Mouse (Mus musculus) heart, embryonic 11.5 days (tissue): ENCODE measurements around the gene Ranbp3. TPM values are rescaled to one million over a fixed set of nuclear protein-coding genes. Genes with fewer than 3 reads are reported as not detected.
A peak's percentile ranks its signal among the peaks of the same experiment; 100 is the strongest.

Experiments used
- ATAC-seq: fragments of 200-750 bp; cut with Nextera tagmentation; replicated peaks from 2 replicates; pipeline ENCODE4 v1.8.0; 2017; ENCODE audit warnings: moderate library complexity; ENCODE audit not compliant: insufficient number of reproducible peaks, low FRiP score, low TSS enrichment
- H3K27ac ChIP-seq: fragments of 300-500 bp; sonication (generic); 2 replicates; pipeline ENCODE4 v1.5.1; 2014; ENCODE audit warnings: mild to moderate bottlenecking, low read depth, low read length
- H3K27me3 ChIP-seq: fragments of 300-500 bp; sonication (generic); 2 replicates; pipeline ENCODE4 v1.6.1; 2014; ENCODE audit warnings: mild to moderate bottlenecking, low read length, mixed read lengths; ENCODE audit not compliant: control insufficient read depth, insufficient read depth
- H3K36me3 ChIP-seq: fragments of 300-500 bp; sonication (generic); 2 replicates; pipeline ENCODE4 v1.6.1; 2014; ENCODE audit warnings: mild to moderate bottlenecking, low read length, moderate library complexity, mixed read lengths; ENCODE audit not compliant: control insufficient read depth, insufficient read depth
- H3K4me1 ChIP-seq: fragments of 300-500 bp; sonication (generic); 2 replicates; pipeline ENCODE4 v1.6.1; 2014; ENCODE audit warnings: low read length; ENCODE audit not compliant: control insufficient read depth, insufficient read depth
- H3K4me2 ChIP-seq: fragments of 300-500 bp; sonication (generic); 2 replicates; pipeline ENCODE4 v1.6.1; 2014; ENCODE audit warnings: mild to moderate bottlenecking, moderate library complexity
- H3K4me3 ChIP-seq: fragments of 300-500 bp; sonication (generic); 2 replicates; pipeline ENCODE4 v1.5.1; 2014; ENCODE audit warnings: low read depth, low read length
- H3K9ac ChIP-seq: fragments of 300-500 bp; sonication (generic); 2 replicates; pipeline ENCODE4 v1.6.1; 2014; ENCODE audit warnings: mild to moderate bottlenecking, low read depth, low read length, moderate library complexity
- H3K9me3 ChIP-seq: fragments of 300-500 bp; sonication (generic); replicated peaks from 2 replicates; pipeline ENCODE4 v1.6.1; 2016; ENCODE audit warnings: low read length; ENCODE audit not compliant: control insufficient read depth
- WGBS: fragments of 180-500 bp; shearing (Covaris S2); extraction: QIAGEN DNeasy Blood & Tissue Kit; methylation state at CpG from one replicate; pipeline ENCODE4 v1.1.7; 2014; ENCODE audit not compliant: insufficient replicate concordance; 5-methylcytosine and 5-hydroxymethylcytosine counted together
- polyA plus RNA-seq: library from polyadenylated mRNA; unstranded; fragments of >200 nt; fragmentation: Nextera tagmentation; extraction: Ambion mirVana; gene quantifications from 2 replicates; pipeline ENCODE4 v1.2.1, GENCODE M21; 2014

Gene Ranbp3
- polyA plus RNA-seq, 1 experiment from 2014 or later, result 65.9 TPM

DNA sequence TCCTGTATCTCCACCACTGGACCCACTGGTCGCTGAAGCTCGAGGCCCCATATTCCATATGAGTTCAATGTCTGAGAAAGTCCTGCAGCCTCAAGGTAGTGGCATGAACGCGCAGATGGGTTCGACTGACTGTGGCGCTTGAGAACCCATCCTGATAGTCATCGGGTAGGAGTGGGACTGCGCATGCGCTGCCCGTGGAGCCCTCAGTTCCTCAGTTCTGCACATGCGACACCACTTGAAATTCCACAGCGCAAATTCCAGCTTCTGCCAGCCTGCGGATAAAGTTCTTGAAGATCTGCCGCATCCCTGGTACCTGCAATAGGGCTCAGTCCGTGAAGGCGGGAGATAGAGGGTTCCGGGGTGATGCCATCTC is 67.7 kb downstream of the Ranbp3 start:
- Histone ChIP-seq H3K9ac (no peak overlapping the region), H3K4me1 (no peaks in the 10 kb centered on the region), H3K4me3 (no peak overlapping the region), H3K4me2 (no peak overlapping the region), H3K9me3 (no peaks in the 10 kb centered on the region), H3K27me3 (no peaks in the 10 kb centered on the region), H3K27ac (no peak overlapping the region), H3K36me3 (no peaks in the 10 kb centered on the region)
- WGBS, result 58% methylated on average over 17 of the region's 17 CpGs
- no peak for ATAC-seq

DNA sequence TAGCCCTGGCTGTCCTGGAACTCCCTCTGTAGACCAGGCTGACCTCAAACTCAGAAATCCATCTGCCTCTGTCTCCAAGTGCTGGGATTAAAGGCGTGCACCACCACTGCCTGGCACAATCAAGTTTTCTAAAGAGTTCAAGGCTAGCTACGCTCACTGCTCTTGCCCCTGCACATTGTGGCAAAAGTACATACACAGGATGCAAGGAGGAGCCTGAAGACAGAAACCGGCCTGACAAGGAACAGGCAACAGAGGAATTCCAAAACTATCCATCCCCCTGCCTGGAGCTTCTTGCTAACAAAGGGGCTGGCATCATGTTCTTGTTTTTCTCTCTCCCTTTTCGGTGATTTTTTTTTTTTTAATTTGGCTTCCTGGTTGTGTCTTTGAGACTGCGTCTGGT is 71.1 kb downstream of the Ranbp3 start:
- 41% methylated on average over 5 of the region's 5 CpGs for WGBS
- no peak for ATAC-seq
- no peak overlapping the region for H3K4me3 ChIP-seq

DNA sequence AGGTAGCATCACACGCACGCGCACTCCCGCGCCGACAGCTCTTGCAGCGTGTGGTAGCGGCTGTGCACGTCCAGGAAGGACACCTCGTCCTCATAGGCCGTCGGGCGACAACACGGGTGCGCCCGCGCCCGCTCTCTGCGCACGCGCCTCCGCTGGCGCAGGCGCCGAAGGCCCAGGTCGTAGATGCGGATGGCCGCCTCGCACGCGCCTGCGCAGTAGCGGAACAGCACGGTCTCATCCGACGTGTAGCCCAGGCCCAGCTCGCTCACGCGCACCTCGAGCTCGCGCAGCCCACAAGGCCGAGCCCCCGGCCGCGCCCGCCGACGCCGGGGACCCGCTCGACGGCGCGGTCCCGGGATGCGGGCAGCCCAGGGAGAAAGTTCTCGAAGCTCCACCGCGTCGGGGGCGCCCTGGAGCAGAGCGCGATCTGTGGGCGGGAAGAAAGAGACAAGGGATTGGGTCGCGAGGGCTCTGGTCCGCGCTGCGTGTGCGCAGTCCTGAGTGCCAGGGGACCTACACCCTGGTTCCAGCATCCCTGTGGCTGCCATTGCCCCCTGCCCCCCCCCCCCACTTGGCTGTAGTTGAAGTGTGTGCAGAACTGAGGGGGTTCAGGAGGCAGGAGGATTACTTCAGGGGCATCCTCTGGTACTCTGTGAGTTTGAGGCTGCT is 78.4 kb downstream of the Ranbp3 start:
- Histone ChIP-seq H3K4me3 (peak overlapping the region; percentile 36), H3K27me3 (peaks cover 69% of the 10 kb centered on the region), H3K9me3 (no peaks in the 10 kb centered on the region), H3K4me1 (no peaks in the 10 kb centered on the region; the same call in 1 of the 2 replicates), H3K4me2 (peak overlapping the region; percentile 62), H3K27ac (no peak overlapping the region), H3K36me3 (no peaks in the 10 kb centered on the region), H3K9ac (peak overlapping the region; percentile 60; the same call in 1 of the 2 replicates)
- ATAC-seq, result peak; percentile 70
- WGBS, result 17% methylated on average over 71 of the region's 71 CpGs

More for the DNA sequence above, 71.1 kb downstream of the Ranbp3 start:
- Histone ChIP-seq H3K36me3 (no peaks in the 10 kb centered on the region), H3K9me3 (no peaks in the 10 kb centered on the region), H3K4me2 (no peak overlapping the region), H3K9ac (no peak overlapping the region), H3K27ac (no peak overlapping the region), H3K27me3 (peaks cover 3% of the 10 kb centered on the region; the same call in 1 of the 2 replicates), H3K4me1 (no peaks in the 10 kb centered on the region)

DNA sequence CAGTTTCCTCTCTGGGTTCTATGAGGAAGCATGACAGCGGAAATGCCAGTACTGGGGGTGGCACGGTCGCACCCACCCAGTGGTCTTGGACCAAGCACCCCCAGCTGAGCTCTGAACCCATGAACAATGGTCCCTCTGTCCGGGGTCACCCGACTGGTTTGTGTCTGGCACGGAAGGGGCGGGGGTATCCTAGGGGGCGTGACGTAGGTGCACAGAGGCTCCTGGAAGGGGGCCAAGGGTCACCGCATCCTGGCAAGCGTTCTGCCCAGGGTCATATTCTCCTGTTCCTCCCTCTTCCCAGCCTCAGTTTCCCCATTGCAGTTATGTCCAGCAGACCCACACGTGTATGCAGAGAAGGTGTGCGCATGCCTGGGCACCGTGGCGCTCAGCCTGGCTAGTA is 80.4 kb downstream of the Ranbp3 start:
- Histone ChIP-seq H3K4me1 (peaks cover 13% of the 10 kb centered on the region; the same call in 1 of the 2 replicates), H3K9me3 (no peaks in the 10 kb centered on the region; the same call in 1 of the 2 replicates), H3K27me3 (peaks cover 87% of the 10 kb centered on the region), H3K9ac (no peak overlapping the region), H3K27ac (no peak overlapping the region), H3K36me3 (no peaks in the 10 kb centered on the region), H3K4me3 (no peak overlapping the region), H3K4me2 (no peak overlapping the region)
- ATAC-seq, result no peak
- WGBS, result 22% methylated on average over 15 of the region's 15 CpGs

DNA sequence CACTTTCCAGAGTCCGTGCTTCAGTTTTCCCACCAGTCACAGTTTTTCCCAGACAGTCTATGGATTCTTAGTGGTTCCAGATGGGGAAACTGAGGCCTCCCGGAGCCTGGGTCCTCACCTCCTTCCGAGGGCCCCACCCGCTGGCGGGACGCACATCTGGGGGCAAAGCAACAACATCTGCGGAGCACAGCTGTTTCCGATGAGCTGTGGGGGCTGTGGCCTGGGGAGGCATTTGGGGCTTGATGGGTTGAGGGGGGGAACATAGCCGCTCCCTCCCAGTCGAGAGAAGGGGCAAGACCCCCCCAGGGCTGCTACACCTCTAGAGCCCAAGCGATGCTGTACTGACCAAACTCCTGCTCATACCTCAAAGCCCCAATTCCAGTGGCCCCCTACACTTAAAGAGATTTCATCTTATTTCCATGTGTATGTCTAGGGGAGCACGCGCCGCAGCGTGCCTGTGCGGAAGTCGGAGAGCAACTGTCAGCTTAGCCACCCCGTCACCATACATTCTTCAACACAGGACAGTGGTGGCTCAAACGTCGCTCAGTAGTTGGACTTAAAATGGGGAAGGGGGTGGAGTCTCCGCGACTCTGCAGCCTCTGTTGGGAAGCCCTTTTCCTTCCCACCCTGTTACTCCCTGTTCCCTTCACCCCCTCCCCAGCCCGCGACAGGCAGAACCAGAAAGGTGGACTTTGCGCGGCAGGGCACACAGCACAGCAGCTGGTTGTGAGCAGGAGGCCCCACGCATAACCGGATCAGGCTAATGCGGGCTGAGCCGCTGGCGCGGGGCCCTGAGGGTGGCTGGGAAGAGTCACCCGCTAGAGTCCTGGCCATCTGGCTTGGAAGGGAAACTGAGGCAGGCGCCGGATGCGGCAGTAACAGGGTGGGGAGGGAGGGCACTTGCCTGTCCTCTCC is 81.4 kb downstream of the Ranbp3 start:
- Histone ChIP-seq H3K9ac (no peak overlapping the region), H3K4me2 (peak overlapping the region; percentile 11; the same call in 1 of the 2 replicates)
- WGBS, result 13% methylated on average over 36 of the region's 36 CpGs

DNA sequence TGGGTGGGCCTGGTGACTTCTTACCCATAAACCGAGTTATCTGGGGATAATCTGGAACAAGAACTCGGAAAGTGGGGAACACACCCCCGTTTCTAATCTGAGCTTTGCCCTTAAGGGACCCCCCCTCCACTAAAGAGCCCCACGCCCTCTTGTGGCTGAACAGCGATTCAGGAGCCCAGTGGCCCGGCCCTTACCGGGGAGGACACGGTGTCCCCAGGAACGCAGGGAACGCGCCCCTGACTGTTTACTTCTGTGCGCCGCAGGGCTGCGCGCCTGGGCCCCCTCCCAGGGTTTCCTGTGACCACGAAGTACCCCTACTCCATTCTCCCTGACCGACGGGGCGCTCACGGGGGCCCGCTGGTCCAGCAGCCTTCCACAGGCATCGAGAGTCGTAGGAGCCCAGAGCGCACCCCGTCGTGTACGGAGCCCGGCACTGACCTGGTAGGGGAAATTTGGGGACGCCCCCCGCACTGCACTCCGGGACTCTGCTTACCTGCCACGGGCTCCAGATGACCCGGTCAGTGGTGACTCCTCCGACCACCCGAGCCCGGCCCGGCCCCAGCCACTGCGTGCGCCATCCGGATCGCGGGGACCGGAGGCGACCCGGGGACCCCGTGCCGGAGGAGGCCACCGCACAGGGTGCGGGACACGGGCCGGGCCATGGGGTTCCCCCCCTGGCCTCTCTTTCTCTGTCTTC is 83.8 kb downstream of the Ranbp3 start:
- H3K27me3 ChIP-seq, result peaks cover 67% of the 10 kb centered on the region

More for the DNA sequence above, 81.4 kb downstream of the Ranbp3 start:
- H3K4me1 ChIP-seq, result peaks cover 15% of the 10 kb centered on the region; the same call in 1 of the 2 replicates
- H3K9me3 ChIP-seq, result no peaks in the 10 kb centered on the region; the same call in 1 of the 2 replicates
- peaks cover 86% of the 10 kb centered on the region for H3K27me3 ChIP-seq
- ATAC-seq, result no peak
- no peaks in the 10 kb centered on the region for H3K36me3 ChIP-seq
- H3K27ac ChIP-seq, result no peak overlapping the region
- peak overlapping the region; percentile 8 for H3K4me3 ChIP-seq

DNA sequence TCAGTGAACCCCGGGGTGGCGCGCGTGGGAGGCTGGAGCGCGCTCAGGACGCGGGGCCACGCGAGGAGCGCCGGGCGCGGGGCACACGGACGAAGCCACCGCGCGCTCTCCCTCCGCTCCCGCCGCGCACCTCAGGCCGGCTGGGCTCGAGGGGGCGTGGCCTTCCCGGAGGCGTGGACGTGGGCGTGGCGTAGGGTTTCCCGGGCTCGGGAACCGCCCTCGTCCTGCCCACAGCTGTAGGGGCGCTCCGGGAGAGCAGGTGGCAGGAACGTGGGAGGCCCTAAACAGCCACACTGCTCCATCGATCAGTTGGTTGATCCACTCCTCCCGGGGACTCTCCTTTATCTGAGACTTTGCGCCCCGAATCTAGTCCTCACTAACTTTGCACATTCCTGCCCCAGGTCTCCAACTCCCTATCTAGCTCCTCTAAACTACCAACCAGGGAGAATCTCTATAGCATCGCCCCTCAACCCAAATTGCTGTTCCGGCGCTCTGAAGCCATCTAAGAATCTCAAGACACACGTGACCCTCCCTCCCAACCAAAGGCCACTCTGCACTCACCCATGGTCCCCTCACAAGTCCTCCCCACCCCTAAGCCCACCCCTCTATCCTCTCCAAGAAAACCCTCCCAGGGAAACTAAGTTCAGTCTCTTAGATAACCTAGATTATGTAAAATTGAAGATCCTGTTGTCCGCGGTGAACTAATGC is 84.5 kb downstream of the Ranbp3 start, which contains the start of gene Nrtn:
Gene Nrtn, minus strand, starts transcription at position 115 of the 708 bp plus-strand sequence.
- Histone ChIP-seq H3K4me1 (peaks cover 24% of the 10 kb centered on the region), H3K9me3 (no peaks in the 10 kb centered on the region; the same call in 1 of the 2 replicates), H3K27ac (peak within 1 kb of the TSS; percentile 54), H3K36me3 (no peaks in the 10 kb centered on the region), H3K4me2 (peak within 1 kb of the TSS; percentile 72), H3K4me3 (peak within 1 kb of the TSS; percentile 52), H3K9ac (peak within 1 kb of the TSS; percentile 53), H3K27me3 (peaks cover 59% of the 10 kb centered on the region)
- WGBS, result under 1% methylated on average over 25 of the region's 48 CpGs
- ATAC-seq, result peak; percentile 54

More for the DNA sequence above, 83.8 kb downstream of the Ranbp3 start:
- no peaks in the 10 kb centered on the region; the same call in 1 of the 2 replicates for H3K9me3 ChIP-seq
- H3K9ac ChIP-seq, result peak overlapping the region; percentile 53
- no peaks in the 10 kb centered on the region for H3K36me3 ChIP-seq
- ATAC-seq, result no peak
- no peak overlapping the region for H3K27ac ChIP-seq
- peak overlapping the region; percentile 72 for H3K4me2 ChIP-seq
- H3K4me1 ChIP-seq, result peaks cover 20% of the 10 kb centered on the region
- 2% methylated on average over 51 of the region's 51 CpGs for WGBS
- H3K4me3 ChIP-seq, result peak overlapping the region; percentile 52
